Mouse (Mus musculus): ENCODE results near the gene Gm7233. TPM values are rescaled to one million over a fixed set of nuclear protein-coding genes. Genes with fewer than 3 reads are reported as not detected.
"Not testable (repeated sequence)": the region's sequence is repeated elsewhere in the genome, so short reads cannot be mapped to it uniquely, and the experiment has no call there.

Gm7233 gene
- polyA plus RNA-seq (2012): not detected in 2 replicates

GRCm38 (mm10) chr14:43179567-43179966 is at the start of gene Gm7233:
Gene Gm7233 (plus strand): TSS chr14:43179867.
- not testable (repeated sequence) for H3K4me3 ChIP-seq (replicated peaks); H3K27me3 ChIP-seq (ENCODE audit: control insufficient read depth); H3K36me3 ChIP-seq (ENCODE audit: control insufficient read depth)

GRCm38 (mm10) chr14:43167189-43167588 is 12.5 kb upstream of the Gm7233 start:
- H3K4me1 ChIP-seq (ENCODE audit: control insufficient read depth); H3K36me3 ChIP-seq (ENCODE audit: control insufficient read depth); H3K9me3 ChIP-seq (ENCODE audit: control insufficient read depth, low read length); H3K4me3 ChIP-seq (replicated peaks); H3K27me3 ChIP-seq (ENCODE audit: control insufficient read depth): not testable (repeated sequence)

More at GRCm38 (mm10) chr14:43179567-43179966, at the start of gene Gm7233:
- not testable (repeated sequence) for H3K9me3 ChIP-seq (ENCODE audit: control insufficient read depth, low read length); H3K4me1 ChIP-seq (ENCODE audit: control insufficient read depth)

GRCm38 (mm10) chr14:43167942-43168341 is 11.7 kb upstream of the Gm7233 start:
- H3K9me3 ChIP-seq (ENCODE audit: control insufficient read depth, low read length); H3K4me1 ChIP-seq (ENCODE audit: control insufficient read depth); H3K4me3 ChIP-seq (replicated peaks); H3K27me3 ChIP-seq (ENCODE audit: control insufficient read depth); H3K36me3 ChIP-seq (ENCODE audit: control insufficient read depth): not testable (repeated sequence)

GRCm38 (mm10) chr14:43168573-43169170 is 11.0 kb upstream of the Gm7233 start:
- H3K27me3 ChIP-seq (ENCODE audit: control insufficient read depth); H3K9me3 ChIP-seq (ENCODE audit: control insufficient read depth, low read length); H3K4me3 ChIP-seq (replicated peaks); H3K4me1 ChIP-seq (ENCODE audit: control insufficient read depth); H3K36me3 ChIP-seq (ENCODE audit: control insufficient read depth): not testable (repeated sequence)

GRCm38 (mm10) chr14:43235204-43235603 is 55.5 kb downstream of the Gm7233 start, which contains the start of gene Gm8122:
Gene Gm8122 (minus strand): TSS chr14:43235304.
- not testable (repeated sequence) for H3K27me3 ChIP-seq (ENCODE audit: control insufficient read depth); H3K4me1 ChIP-seq (ENCODE audit: control insufficient read depth); H3K36me3 ChIP-seq (ENCODE audit: control insufficient read depth); H3K4me3 ChIP-seq (replicated peaks); H3K9me3 ChIP-seq (ENCODE audit: control insufficient read depth, low read length)

Other genes with a start within 250 kb of the Gm7233 start
- not detected in 2 replicates for gene Gm8082, start 186.2 kb upstream of the Gm7233 start, polyA plus RNA-seq (2012)
- gene Gm10376, start 164.2 kb upstream of the Gm7233 start, polyA plus RNA-seq (2012): not detected in 2 replicates
- gene Gm8094, start 103.2 kb upstream of the Gm7233 start, polyA plus RNA-seq (2012): not detected in 2 replicates
- not detected in 2 replicates for gene Gm8104, start 79.3 kb upstream of the Gm7233 start, polyA plus RNA-seq (2012)
- not detected in 2 replicates for gene Gm8122, start 55.4 kb downstream of the Gm7233 start, polyA plus RNA-seq (2012)
- gene Gm8126, start 78.8 kb downstream of the Gm7233 start, polyA plus RNA-seq (2012): 0.03 TPM in 1 of 2 replicates, not detected in the other
- not detected in 2 replicates for gene Gm9732, start 95.2 kb downstream of the Gm7233 start, polyA plus RNA-seq (2012)
- not detected in 2 replicates for gene Gm8127, start 114.0 kb downstream of the Gm7233 start, polyA plus RNA-seq (2012)
- gene 1700001F09Rik, start 167.9 kb downstream of the Gm7233 start, polyA plus RNA-seq (2012): not detected in 2 replicates
- gene Gm8138, start 236.5 kb downstream of the Gm7233 start, polyA plus RNA-seq (2012): 0.03 TPM in 2 replicates